Mouse (Mus musculus) testis, adult 2 months (tissue): Measurements from ENCODE around the gene Dbn1. TPM values are rescaled to one million over a fixed set of nuclear protein-coding genes. Genes with fewer than 3 reads are reported as not detected.

Experiments
- H3K27ac ChIP-seq: fragments of 200-500 bp; 2 replicates; pipeline ENCODE4 v1.5.1; 2012; ENCODE audit warnings: low read depth, low read length; ENCODE audit not compliant: control insufficient read depth, insufficient read depth
- H3K27me3 ChIP-seq: fragments of 200-500 bp; 2 replicates; pipeline ENCODE4 v1.6.1; 2012; ENCODE audit warnings: mild to moderate bottlenecking, low read length, moderate library complexity; ENCODE audit not compliant: control insufficient read depth, insufficient read depth
- H3K36me3 ChIP-seq: fragments of 200-500 bp; 2 replicates; pipeline ENCODE4 v1.6.1; 2012; ENCODE audit warnings: mild to moderate bottlenecking, low read length; ENCODE audit not compliant: control insufficient read depth, insufficient read depth
- H3K4me1 ChIP-seq: fragments of 200-500 bp; 2 replicates; pipeline ENCODE4 v1.6.1; 2012; ENCODE audit warnings: low read length; ENCODE audit not compliant: control insufficient read depth, insufficient read depth
- H3K4me3 ChIP-seq: fragments of 200-500 bp; 2 replicates; pipeline ENCODE4 v1.5.1; 2012; ENCODE audit warnings: low read depth, mild to moderate bottlenecking, low read length, moderate library complexity, mixed read lengths; ENCODE audit not compliant: control insufficient read depth
- CTCF ChIP-seq: fragments of 200-500 bp; IDR thresholded peaks from 2 replicates; pipeline ENCODE4 v1.5.1; 2012; ENCODE audit warnings: low read depth, mild to moderate bottlenecking, inconsistent platforms, low read length, moderate library complexity; ENCODE audit not compliant: control insufficient read depth, insufficient read depth, insufficient replicate concordance
- POLR2A ChIP-seq: fragments of 200-500 bp; IDR thresholded peaks from 2 replicates; pipeline ENCODE4 v1.6.1; 2012; ENCODE audit warnings: low read depth, mild to moderate bottlenecking, inconsistent platforms, low read length, moderate library complexity; ENCODE audit not compliant: control insufficient read depth
- polyA plus RNA-seq: library from polyadenylated mRNA; depleted of rRNA; stranded (reverse); fragments of >200 nt; gene quantifications from 2 replicates; pipeline ENCODE4 v1.2.3, GENCODE M21; 2012; rRNA removed

Gene Dbn1
- 89.3 and 101 TPM in 2 replicates for polyA plus RNA-seq

GRCm38 (mm10) chr13:55487578-55488498 lies at the start of gene Dbn1:
Gene Dbn1, minus strand, starts transcription at chr13:55488111.
- peaks cover 37% of the 10 kb centered on the region for H3K4me1 ChIP-seq
- H3K27me3 ChIP-seq: no peaks in the 10 kb centered on the region; the same call in none of the 2 replicates
- peak within 1 kb of the TSS; percentile 84 for H3K4me3 ChIP-seq
- no peak within 1 kb of the TSS for H3K27ac ChIP-seq
- TF ChIP-seq CTCF (no peak), POLR2A (no peak)
- H3K36me3 ChIP-seq: no peaks in the 10 kb centered on the region

GRCm38 (mm10) chr13:55536194-55537175 lies 48.6 kb upstream of the Dbn1 start, which contains the start of gene Ddx41:
Gene Ddx41, minus strand, starts transcription at chr13:55536658.
- TF ChIP-seq CTCF: peak; percentile 69
- TF ChIP-seq POLR2A: peak; percentile 55
- H3K4me3 ChIP-seq: peak within 1 kb of the TSS; percentile 92
- no peaks in the 10 kb centered on the region for H3K27me3 ChIP-seq
- H3K4me1 ChIP-seq: peaks cover 9% of the 10 kb centered on the region
- peaks cover 3% of the 10 kb centered on the region for H3K36me3 ChIP-seq
- peak within 1 kb of the TSS; percentile 80 for H3K27ac ChIP-seq

- Histone ChIP-seq H3K27ac (peak overlapping the region; percentile 80), H3K36me3 (peaks cover 3% of the 10 kb centered on the region), H3K4me3 (peak overlapping the region; percentile 92), H3K27me3 (no peaks in the 10 kb centered on the region), H3K4me1 (peaks cover 9% of the 10 kb centered on the region)
- TF ChIP-seq POLR2A (no peak), CTCF (no peak)
These were observed 47.9 kb upstream of the Dbn1 start for GRCm38 (mm10) chr13:55535796-55536193.

GRCm38 (mm10) chr13:55535191-55535590 lies 47.3 kb upstream of the Dbn1 start:
- Histone ChIP-seq H3K27ac (no peak overlapping the region), H3K27me3 (no peaks in the 10 kb centered on the region), H3K4me3 (peak overlapping the region; percentile 92), H3K36me3 (peaks cover 3% of the 10 kb centered on the region), H3K4me1 (peaks cover 9% of the 10 kb centered on the region)
- TF ChIP-seq POLR2A (no peak), CTCF (no peak)

- Histone ChIP-seq H3K4me3 (no peak within 1 kb of the TSS), H3K4me1 (no peaks in the 10 kb centered on the region), H3K27me3 (no peaks in the 10 kb centered on the region), H3K36me3 (peaks cover 3% of the 10 kb centered on the region), H3K27ac (no peak within 1 kb of the TSS)
- TF ChIP-seq POLR2A (no peak), CTCF (no peak)
These were observed 41.4 kb upstream of the Dbn1 start, which contains the start of gene Dok3 for GRCm38 (mm10) chr13:55529198-55529915. Gene Dok3, minus strand, starts transcription at chr13:55529296.

GRCm38 (mm10) chr13:55527834-55528772 lies 40.2 kb upstream of the Dbn1 start:
- peaks cover 3% of the 10 kb centered on the region for H3K36me3 ChIP-seq

More at GRCm38 (mm10) chr13:55527834-55528772, 40.2 kb upstream of the Dbn1 start:
- Histone ChIP-seq H3K27me3 (no peaks in the 10 kb centered on the region), H3K4me1 (peaks cover 11% of the 10 kb centered on the region), H3K27ac (no peak overlapping the region), H3K4me3 (no peak overlapping the region)
- TF ChIP-seq POLR2A (no peak), CTCF (no peak)
